Mouse (Mus musculus) erythroblast, embryonic 14.5 days (primary cell): Measurements from ENCODE around the gene Dmwd.

Source experiments
- GATA1 ChIP-seq: IDR thresholded peaks from 2 replicates; pipeline ENCODE4 v1.6.1; 2012; ENCODE audit warnings: low read length, inconsistent platforms, mixed read lengths
- TAL1 ChIP-seq: IDR thresholded peaks from 3 replicates; pipeline ENCODE4 v1.6.1; 2012; ENCODE audit warnings: low read length, inconsistent platforms, mixed read lengths

- TF ChIP-seq GATA1 (no peak), TAL1 (no peak)
Measured at GRCm38 (mm10) chr7:19028067-19028466, 48.0 kb upstream of the Dmwd start.
